Mouse (Mus musculus) lung, postnatal 0 days (tissue): ENCODE measurements around the gene Gm37240.

Experiments
- CTCF ChIP-seq: IDR thresholded peaks from 2 replicates; pipeline ENCODE4 v1.5.1; 2016; ENCODE audit warnings: antibody characterized with exemption, mild to moderate bottlenecking
- EP300 ChIP-seq: IDR thresholded peaks from 2 replicates; pipeline ENCODE4 v1.6.1; 2016; ENCODE audit warnings: antibody characterized with exemption, mild to moderate bottlenecking, control low read depth

GRCm38 (mm10) chr3:84722680-84723079, 1164.6 kb downstream of the Gm37240 start:
- no peak for TF ChIP-seq CTCF
- TF ChIP-seq EP300 = no peak
